Mouse (Mus musculus): ENCODE results near the gene Ptger2. TPM values are rescaled to one million over a fixed set of nuclear protein-coding genes. Genes with fewer than 3 reads are reported as not detected.

Gene Ptger2
- polyA plus RNA-seq, 1 experiment from 2014 or later, result 0.04 TPM

MicroRNAs within 50 kb of the gene (microRNA counts, 519-probe panel; counts per million panel counts)
- microRNA mmu-miR-327, result not detected

Small RNA genes lying within 50 kb of the gene (microRNA-seq; reads per million reads assigned to microRNA genes)
- gene Mir327 (ENCODE audit: borderline number of aligned reads), result not detected

Other genes with a start within 250 kb of the Ptger2 start
- not detected in 2 replicates for gene Gm8267, start 237.9 kb upstream of the Ptger2 start, polyA plus RNA-seq (2014; fragmentation: Nextera tagmentation; extraction: Ambion mirVana)
- gene Ptgdr, start 128.8 kb upstream of the Ptger2 start, polyA plus RNA-seq (2014; fragmentation: Nextera tagmentation; extraction: Ambion mirVana), result not detected in 2 replicates
- 0.62 and 0.69 TPM in 2 replicates for gene Gpr137c, start 231.5 kb downstream of the Ptger2 start, polyA plus RNA-seq (2014; fragmentation: Nextera tagmentation; extraction: Ambion mirVana)
- gene Txndc16, start 232.1 kb downstream of the Ptger2 start, polyA plus RNA-seq (2014; fragmentation: Nextera tagmentation; extraction: Ambion mirVana), result 4.1 TPM in 2 replicates